Mouse (Mus musculus) MEL (cell line): ENCODE data around the gene Pros1. TPM values are rescaled to one million over a fixed set of nuclear protein-coding genes. Genes with fewer than 3 reads are reported as not detected.

ENCODE experiments used
- DNase-seq: peaks from one replicate; pipeline ENCODE4 v3.0.0; 2011; ENCODE audit warnings: low read depth, low spot score
- H3K27ac ChIP-seq: 2 replicates; pipeline ENCODE4 v1.5.1; 2012; ENCODE audit warnings: low read depth, mild to moderate bottlenecking, control low read depth, low read length, moderate library complexity; ENCODE audit not compliant: control insufficient read depth
- H3K27me3 ChIP-seq, 2 experiments: fragments of 150-350 bp in 1 of 2; sonication (generic) in 1 of 2; 2 replicates each; pipeline ENCODE4 v1.6.1; 2012; ENCODE audit warnings: low read length in 2 of 2, mild to moderate bottlenecking in 2 of 2, improper control_type of control experiment in 1 of 2, moderate library complexity in 1 of 2; ENCODE audit not compliant: insufficient read depth in 2 of 2, control insufficient read depth in 1 of 2
- H3K36me3 ChIP-seq, 2 experiments: 2 replicates each; pipeline ENCODE4 v1.6.1; 2012 to 2014; ENCODE audit warnings: low read length in 2 of 2, improper control_type of control experiment in 1 of 2, inconsistent platforms in 1 of 2, mild to moderate bottlenecking in 1 of 2; ENCODE audit not compliant: insufficient read depth in 2 of 2, control insufficient read depth in 1 of 2
- H3K4me1 ChIP-seq, 2 experiments: fragments of 150-350 bp in 1 of 2; sonication (generic) in 1 of 2; 2 replicates each; pipeline ENCODE4 v1.6.1; 2012; ENCODE audit warnings: low read length in 2 of 2, improper control_type of control experiment in 1 of 2, mild to moderate bottlenecking in 1 of 2; ENCODE audit not compliant: insufficient read depth in 2 of 2, control insufficient read depth in 1 of 2
- H3K4me3 ChIP-seq, 2 experiments: fragments of 150-350 bp in 1 of 2; sonication (generic) in 1 of 2; 2 replicates each; pipeline ENCODE4 v1.5.1; 2012; ENCODE audit warnings: low read depth in 2 of 2, low read length in 2 of 2, mild to moderate bottlenecking in 2 of 2, moderate library complexity in 2 of 2, control low read depth in 1 of 2, improper control_type of control experiment in 1 of 2; ENCODE audit not compliant: control insufficient read depth in 1 of 2, insufficient read depth in 1 of 2
- H3K79me2 ChIP-seq: 2 replicates; pipeline ENCODE4 v1.6.1; 2012; ENCODE audit warnings: mild to moderate bottlenecking, low read length, moderate library complexity; ENCODE audit not compliant: control insufficient read depth, poor library complexity, insufficient read depth
- H3K9ac ChIP-seq: 2 replicates; pipeline ENCODE4 v1.6.1; 2012; ENCODE audit warnings: low read depth, mild to moderate bottlenecking, control low read depth, low read length, moderate library complexity; ENCODE audit not compliant: control insufficient read depth, poor library complexity, severe bottlenecking
- H3K9me3 ChIP-seq: fragments of 150-350 bp; sonication (generic); replicated peaks from 2 replicates; pipeline ENCODE4 v1.6.1; 2012; ENCODE audit warnings: mild to moderate bottlenecking, low read length, improper control_type of control experiment, moderate library complexity; ENCODE audit not compliant: insufficient read depth
- BHLHE40 ChIP-seq: IDR thresholded peaks from 2 replicates; pipeline ENCODE4 v1.6.1; 2012; ENCODE audit warnings: low read depth, mild to moderate bottlenecking, inconsistent platforms, low read length, improper control_type of control experiment, borderline replicate concordance
- CHD2 ChIP-seq: IDR thresholded peaks from 2 replicates; pipeline ENCODE4 v1.6.1; 2011; ENCODE audit warnings: low read length, improper control_type of control experiment
- CTCF ChIP-seq, 3 experiments: IDR thresholded peaks in 2 of 3; conservative IDR thresholded peaks in 1 of 3; 2 replicates each; pipeline ENCODE4 v1.5.1; 2011 to 2012; ENCODE audit warnings: low read length in 3 of 3, low read depth in 2 of 3, mild to moderate bottlenecking in 2 of 3, improper control_type of control experiment in 1 of 3, inconsistent platforms in 1 of 3, mixed read lengths in 1 of 3, moderate library complexity in 1 of 3; ENCODE audit not compliant: control insufficient read depth in 1 of 3, insufficient read depth in 1 of 3, poor library complexity in 1 of 3, severe bottlenecking in 1 of 3
- E2F4 ChIP-seq: IDR thresholded peaks from 2 replicates; pipeline ENCODE4 v1.6.1; 2011; ENCODE audit warnings: low read depth, low read length, improper control_type of control experiment, borderline replicate concordance
- ETS1 ChIP-seq: IDR thresholded peaks from 2 replicates; pipeline ENCODE4 v1.6.1; 2012; ENCODE audit warnings: low read depth, mild to moderate bottlenecking, inconsistent platforms, low read length, improper control_type of control experiment, moderate library complexity
- GATA1 ChIP-seq: IDR thresholded peaks from 2 replicates; pipeline ENCODE4 v1.6.1; 2011; ENCODE audit warnings: low read depth, low read length, improper control_type of control experiment
- HCFC1 ChIP-seq: IDR thresholded peaks from 2 replicates; pipeline ENCODE4 v1.6.1; 2012; ENCODE audit warnings: low read depth, mild to moderate bottlenecking, inconsistent platforms, low read length, improper control_type of control experiment, moderate library complexity
- MAFK ChIP-seq: IDR thresholded peaks from 2 replicates; pipeline ENCODE4 v1.6.1; 2011; ENCODE audit warnings: low read depth, mild to moderate bottlenecking, low read length, improper control_type of control experiment, borderline replicate concordance
- MAX ChIP-seq: IDR thresholded peaks from 2 replicates; pipeline ENCODE4 v1.6.1; 2011; ENCODE audit warnings: low read length, improper control_type of control experiment
- MEF2A ChIP-seq: IDR thresholded peaks from 2 replicates; pipeline ENCODE4 v1.6.1; 2014; ENCODE audit warnings: low read depth, mild to moderate bottlenecking, inconsistent platforms, low read length, improper control_type of control experiment; ENCODE audit not compliant: poor library complexity, insufficient replicate concordance, severe bottlenecking; ENCODE audit errors: extremely low read depth
- MXI1 ChIP-seq: IDR thresholded peaks from 2 replicates; pipeline ENCODE4 v1.6.1; 2011; ENCODE audit warnings: mild to moderate bottlenecking, low read depth, low read length, improper control_type of control experiment
- MYC ChIP-seq: IDR thresholded peaks from 2 replicates; pipeline ENCODE4 v1.6.1; 2011; ENCODE audit warnings: low read depth, mild to moderate bottlenecking, low read length, improper control_type of control experiment, moderate library complexity
- POLR2A ChIP-seq, 2 experiments: IDR thresholded peaks; 2 replicates each; pipeline ENCODE4 v1.6.1; 2011 to 2012; ENCODE audit warnings: low read length in 2 of 2, mild to moderate bottlenecking in 2 of 2, control low read depth in 1 of 2, improper control_type of control experiment in 1 of 2, low read depth in 1 of 2, moderate library complexity in 1 of 2; ENCODE audit not compliant: control insufficient read depth in 1 of 2, insufficient read depth in 1 of 2, poor library complexity in 1 of 2
- POLR2AphosphoS2 ChIP-seq: IDR thresholded peaks from 2 replicates; pipeline ENCODE4 v1.6.1; 2011; ENCODE audit warnings: low read length, improper control_type of control experiment
- RAD21 ChIP-seq: IDR thresholded peaks from 2 replicates; pipeline ENCODE4 v1.6.1; 2011; ENCODE audit warnings: mild to moderate bottlenecking, low read depth, low read length, improper control_type of control experiment
- RCOR1 ChIP-seq: IDR thresholded peaks from 2 replicates; pipeline ENCODE4 v1.6.1; 2012; ENCODE audit warnings: low read depth, mild to moderate bottlenecking, inconsistent platforms, low read length, improper control_type of control experiment
- SIN3A ChIP-seq: IDR thresholded peaks from 2 replicates; pipeline ENCODE4 v1.6.1; 2012; ENCODE audit warnings: low read length, improper control_type of control experiment, inconsistent platforms
- SMC3 ChIP-seq: IDR thresholded peaks from 2 replicates; pipeline ENCODE4 v1.6.1; 2011; ENCODE audit warnings: low read depth, low read length, improper control_type of control experiment
- USF2 ChIP-seq, 2 experiments: IDR thresholded peaks; 2 replicates each; pipeline ENCODE4 v1.6.1; 2011 to 2012; ENCODE audit warnings: improper control_type of control experiment in 2 of 2, low read length in 2 of 2, borderline replicate concordance in 1 of 2, inconsistent platforms in 1 of 2, low read depth in 1 of 2, mild to moderate bottlenecking in 1 of 2; ENCODE audit not compliant: insufficient read depth in 1 of 2
- ZC3H11A ChIP-seq: IDR thresholded peaks from 2 replicates; pipeline ENCODE4 v1.6.1; 2012; ENCODE audit warnings: low read depth, mild to moderate bottlenecking, inconsistent platforms, low read length, improper control_type of control experiment
- polyA plus RNA-seq, 2 experiments: library from polyadenylated mRNA; stranded (reverse) in 1 of 2; unstranded in 1 of 2; fragments of >175 nt in 1 of 2; fragments of >200 nt in 1 of 2; gene quantifications; 2 replicates each; pipeline versions ENCODE4 v1.2.1 to v1.2.4; 2012; ENCODE audit warnings: low replicate concordance in 2 of 2, low read depth in 1 of 2; ENCODE audit not compliant: insufficient read length in 2 of 2, insufficient read depth in 1 of 2, missing spikeins in 1 of 2
- total RNA-seq: library from RNA; depleted of rRNA; stranded (reverse); fragments of 300-350 nt; gene quantifications from 2 replicates; pipeline ENCODE4 v1.2.3, GENCODE M21; 2012

Gene Pros1
- total and polyA plus RNA-seq, 3 experiments = 1.7 TPM; not detected in 1

DNA sequence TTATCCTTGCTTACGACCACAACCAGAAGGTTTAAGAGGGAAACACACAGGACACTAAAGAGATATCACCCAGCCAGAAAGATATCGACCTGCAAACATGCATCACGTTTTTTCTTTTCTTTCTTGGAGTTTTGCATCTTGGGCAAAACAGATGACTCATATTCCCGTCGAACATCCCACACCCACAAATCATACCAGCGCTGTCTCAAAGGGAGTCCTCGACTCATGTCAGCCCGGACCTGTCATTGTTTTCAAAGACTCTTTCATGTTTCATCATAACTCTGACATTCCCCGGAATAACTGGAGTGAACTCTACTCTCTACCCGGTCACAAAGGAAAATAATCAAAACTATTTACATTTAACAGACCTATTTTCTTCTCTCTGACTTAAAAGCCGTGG lies 82.2 kb downstream of the Pros1 start:
- Histone ChIP-seq H3K36me3 (peaks cover 0 to 7% of the 10 kb centered on the region in 2 experiments; a peak in 2 of 4 replicates), H3K27ac (no peak overlapping the region), H3K79me2 (no peaks in the 10 kb centered on the region), H3K9ac (no peak overlapping the region), H3K27me3 (no peaks in the 10 kb centered on the region), H3K9me3 (no peaks in the 10 kb centered on the region), H3K4me3 (no peak overlapping the region), H3K4me1 (peaks cover 2 to 6% of the 10 kb centered on the region in 2 experiments; a peak in 3 of 4 replicates)
- no peak for DNase-seq
- TF ChIP-seq CHD2 (no peak), RCOR1 (no peak), GATA1 (no peak), USF2 (IDR thresholded peaks at IDR 0.05; ENCODE audit: borderline replicate concordance in 1 of 2, insufficient read depth in 1 of 2, low read depth in 1 of 2, low read length in 2 of 2) (no peak), MEF2A (no peak)

DNA sequence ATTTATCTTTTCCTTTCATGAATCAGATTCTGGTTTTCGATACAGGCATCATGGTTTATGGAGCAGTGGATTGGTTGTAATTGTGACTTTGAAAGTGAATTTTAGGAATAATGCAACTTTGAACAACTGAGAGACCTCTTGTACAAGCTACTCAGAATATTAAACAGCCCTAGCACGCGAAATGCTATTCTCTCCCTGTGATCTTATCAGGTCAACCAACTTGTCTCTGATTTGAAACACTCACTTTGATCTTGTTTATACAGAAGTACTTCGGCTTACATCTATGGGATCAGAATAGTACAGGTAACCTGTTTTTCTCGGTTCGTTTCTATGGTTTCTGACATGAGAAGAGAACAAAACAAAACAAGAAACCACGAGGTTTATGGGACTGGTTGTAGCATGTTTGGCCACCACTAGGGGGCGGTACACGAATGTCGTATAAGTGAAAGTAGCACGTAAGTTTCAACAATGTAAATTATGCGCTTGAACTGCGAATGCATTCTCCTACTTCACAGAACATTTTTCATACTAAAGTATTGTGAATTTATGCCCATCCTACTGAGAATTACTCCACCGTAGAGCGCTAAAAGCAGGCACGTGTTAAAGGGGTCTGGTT lies 86.4 kb downstream of the Pros1 start:
- Histone ChIP-seq H3K4me1 (peaks cover 2 to 6% of the 10 kb centered on the region in 2 experiments; a peak in 3 of 4 replicates), H3K4me3 (peak overlapping the region; percentile 19 to 62; a peak in 3 of 4 replicates), H3K9me3 (no peaks in the 10 kb centered on the region), H3K36me3 (peaks cover 0 to 7% of the 10 kb centered on the region in 2 experiments; a peak in 2 of 4 replicates), H3K79me2 (no peaks in the 10 kb centered on the region), H3K27me3 (no peaks in the 10 kb centered on the region), H3K9ac (peak overlapping the region; percentile 52), H3K27ac (no peak overlapping the region)
- DNase-seq = peak; percentile 87
- TF ChIP-seq POLR2AphosphoS2 (no peak), MXI1 (peak; percentile 71), SMC3 (peak; percentile 78), MEF2A (no peak), BHLHE40 (peak; percentile 43; the same call in 1 of the 2 replicates), ETS1 (no peak), ZC3H11A (peak; percentile 77), E2F4 (no peak), POLR2A (IDR thresholded peaks at IDR 0.05; ENCODE audit: control insufficient read depth in 1 of 2, insufficient read depth in 1 of 2, low read depth in 1 of 2, low read length in 2 of 2, poor library complexity in 1 of 2) (no peak), HCFC1 (no peak; the same call in 1 of the 2 replicates), MYC (peak; percentile 87), MAX (peak; percentile 83; the same call in 1 of the 2 replicates), RAD21 (peak; percentile 88), MAFK (no peak), CTCF (IDR thresholded peaks at IDR 0.05 in 2 of 3, conservative IDR thresholded peaks at IDR 0.05 in 1 of 3; ENCODE audit: control insufficient read depth in 1 of 3, insufficient read depth in 1 of 3, low read depth in 2 of 3, low read length in 3 of 3, poor library complexity in 1 of 3, severe bottlenecking in 1 of 3) (peak; percentile 72 to 91 (median 86)), SIN3A (peak; percentile 80)
